Mouse (Mus musculus) heart, postnatal 0 days (tissue): Measurements from ENCODE around the gene Gm44579. TPM values are rescaled to one million over a fixed set of nuclear protein-coding genes. Genes with fewer than 3 reads are reported as not detected.
A peak's percentile ranks its signal among the peaks of the same experiment; 100 is the strongest.

Experiments used
- ATAC-seq: fragments of 200-750 bp; cut with Nextera tagmentation; 2 replicates; pipeline ENCODE4 v1.8.0; 2017; ENCODE audit warnings: low read depth, moderate number of reproducible peaks, moderate library complexity; ENCODE audit not compliant: insufficient read depth
- DNase-seq: peaks from one replicate; pipeline ENCODE4 v3.0.0-alpha.2; 2016; ENCODE audit warnings: low spot score
- H3K27ac ChIP-seq: fragments of 300-500 bp; sonication (generic); 2 replicates; pipeline ENCODE4 v1.5.1; 2014; ENCODE audit warnings: low read depth, mild to moderate bottlenecking
- H3K27me3 ChIP-seq: fragments of 300-500 bp; sonication (generic); 2 replicates; pipeline ENCODE4 v1.6.1; 2014; ENCODE audit warnings: low read length, mixed read lengths; ENCODE audit not compliant: control insufficient read depth, insufficient read depth
- H3K36me3 ChIP-seq: fragments of 300-500 bp; sonication (generic); replicated peaks from 2 replicates; pipeline ENCODE4 v1.6.1; 2014; ENCODE audit warnings: low read length, mixed read lengths; ENCODE audit not compliant: control insufficient read depth, insufficient read depth
- H3K4me1 ChIP-seq: fragments of 300-500 bp; sonication (generic); 2 replicates; pipeline ENCODE4 v1.6.1; 2014; ENCODE audit warnings: antibody characterized with exemption; ENCODE audit not compliant: control insufficient read depth, insufficient read depth
- H3K4me2 ChIP-seq: fragments of 300-500 bp; sonication (generic); 2 replicates; pipeline ENCODE4 v1.6.1; 2014; ENCODE audit warnings: low read depth, mild to moderate bottlenecking, low read length, moderate library complexity
- H3K4me3 ChIP-seq: fragments of 300-500 bp; sonication (generic); 2 replicates; pipeline ENCODE4 v1.5.1; 2014; ENCODE audit warnings: low read depth, low read length
- H3K9ac ChIP-seq: fragments of 300-500 bp; sonication (generic); replicated peaks from 2 replicates; pipeline ENCODE4 v1.6.1; 2014; ENCODE audit warnings: low read depth, low read length, mixed read lengths
- H3K9me3 ChIP-seq: fragments of 300-500 bp; sonication (generic); replicated peaks from 2 replicates; pipeline ENCODE4 v1.6.1; 2016; ENCODE audit warnings: low read length; ENCODE audit not compliant: control insufficient read depth
- CTCF ChIP-seq: IDR thresholded peaks from 2 replicates; pipeline ENCODE4 v1.5.1; 2016; ENCODE audit warnings: antibody characterized with exemption, control low read depth, low read depth
- EP300 ChIP-seq: IDR thresholded peaks from 2 replicates; pipeline ENCODE4 v1.6.1; 2016; ENCODE audit warnings: antibody characterized with exemption, low read depth
- WGBS: fragments of 180-500 bp; shearing (Covaris S2); extraction: QIAGEN DNeasy Blood & Tissue Kit; methylation state at CpG from one replicate; pipeline ENCODE4 v1.1.7; 2014; 5-methylcytosine and 5-hydroxymethylcytosine counted together
- polyA plus RNA-seq: library from polyadenylated mRNA; unstranded; fragments of >200 nt; fragmentation: Nextera tagmentation; extraction: Ambion mirVana; gene quantifications from 2 replicates; pipeline ENCODE4 v1.2.1, GENCODE M21; 2015
- total RNA-seq: library from RNA; depleted of rRNA; stranded (reverse); fragments of >200 nt; gene quantifications from 2 replicates; pipeline ENCODE4 v1.2.3, GENCODE M21; 2014; ENCODE audit warnings: low replicate concordance

The Gm44579 gene
- total and polyA plus RNA-seq, 2 experiments from 2014 or later = not detected

DNA sequence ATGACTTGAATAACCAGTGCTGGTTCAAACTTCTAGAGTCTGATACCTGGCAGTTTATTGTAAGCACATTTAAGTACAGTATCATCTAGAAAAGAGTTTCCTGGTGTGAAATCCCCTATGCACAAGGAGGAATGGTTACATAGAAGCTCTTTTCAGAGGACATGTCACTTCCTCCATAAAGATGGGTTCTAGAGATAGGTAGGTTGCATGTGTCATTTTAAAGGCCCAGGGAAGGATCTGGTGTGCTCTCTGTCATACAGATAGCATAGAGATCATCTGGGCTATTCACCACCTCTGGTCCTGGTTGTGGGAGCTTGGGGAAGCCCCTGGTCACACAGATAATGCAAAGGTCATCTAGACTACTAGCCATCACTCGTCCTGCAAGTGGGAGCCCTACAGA lies 63.5 kb downstream of the Gm44579 start:
- H3K27ac ChIP-seq = no peak overlapping the region
- DNase-seq (no peak), ATAC-seq (no peak)
- H3K36me3 ChIP-seq = no peaks in the 10 kb centered on the region
- peaks cover 2% of the 10 kb centered on the region; the same call in 1 of the 2 replicates for H3K4me1 ChIP-seq
- H3K9ac ChIP-seq = no peak overlapping the region
- no peaks in the 10 kb centered on the region for H3K27me3 ChIP-seq
- no peaks in the 10 kb centered on the region for H3K9me3 ChIP-seq
- no peak overlapping the region for H3K4me2 ChIP-seq
- TF ChIP-seq CTCF = no peak
- no peak for TF ChIP-seq EP300
- H3K4me3 ChIP-seq = no peak overlapping the region
- 48% methylated on average over 1 of the region's 1 CpGs for WGBS

DNA sequence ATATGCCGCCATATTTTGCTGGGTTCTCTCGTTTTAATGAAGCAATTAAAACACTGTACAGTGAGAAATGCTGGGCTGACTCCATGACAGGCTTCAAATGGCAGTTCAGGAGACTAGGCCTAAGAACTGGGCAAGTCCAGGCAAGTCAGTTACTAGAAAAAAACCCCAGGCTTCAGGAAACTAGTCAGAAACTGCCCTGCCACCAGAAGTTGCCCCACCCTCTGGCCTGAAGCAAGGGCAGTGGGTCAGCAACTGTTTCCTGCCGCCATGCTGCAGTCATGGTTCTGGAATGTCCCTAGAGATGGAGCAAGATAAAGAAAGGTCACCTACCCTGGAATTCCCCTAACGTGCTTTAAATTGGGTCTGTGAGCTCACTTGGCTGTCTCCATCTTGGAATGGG lies 64.8 kb downstream of the Gm44579 start:
- H3K4me1 ChIP-seq = no peaks in the 10 kb centered on the region
- no peak overlapping the region for H3K4me2 ChIP-seq
- TF ChIP-seq CTCF (no peak), EP300 (no peak)
- no peak overlapping the region for H3K9ac ChIP-seq
- H3K4me3 ChIP-seq = no peak overlapping the region
- no peaks in the 10 kb centered on the region for H3K9me3 ChIP-seq
- H3K27ac ChIP-seq = no peak overlapping the region
- H3K27me3 ChIP-seq = no peaks in the 10 kb centered on the region
- ATAC-seq (no peak), DNase-seq (no peak)
- WGBS = 52% methylated on average over 4 of the region's 4 CpGs
- H3K36me3 ChIP-seq = no peaks in the 10 kb centered on the region

DNA sequence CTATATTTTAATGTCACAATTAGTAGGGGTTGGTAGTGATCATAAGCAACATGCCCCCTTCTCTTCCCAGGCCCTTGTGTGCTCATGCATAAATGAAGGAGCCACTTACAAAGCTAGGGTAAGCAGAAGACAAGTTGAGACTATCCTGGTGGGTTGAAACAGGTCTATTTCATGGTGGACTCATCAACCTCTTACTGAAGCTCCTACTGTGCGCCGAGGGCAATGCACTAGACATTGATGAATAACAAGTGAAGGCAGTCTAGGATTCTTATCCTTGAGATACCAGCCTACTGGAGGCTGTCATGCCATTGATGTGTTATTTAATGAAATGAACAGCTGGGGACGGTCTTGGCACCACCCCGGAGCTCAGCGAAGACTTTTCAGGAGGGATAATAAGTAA lies 65.5 kb downstream of the Gm44579 start:
- H3K4me1 ChIP-seq = no peaks in the 10 kb centered on the region
- 83% methylated on average over 5 of the region's 5 CpGs for WGBS
- no peaks in the 10 kb centered on the region for H3K27me3 ChIP-seq
- no peak for ATAC-seq
- no peak overlapping the region for H3K9ac ChIP-seq
- no peak for DNase-seq
- H3K4me2 ChIP-seq = no peak overlapping the region
- TF ChIP-seq CTCF (no peak), EP300 (no peak)
- no peak overlapping the region for H3K4me3 ChIP-seq
- no peak overlapping the region for H3K27ac ChIP-seq
- no peaks in the 10 kb centered on the region for H3K9me3 ChIP-seq
- no peaks in the 10 kb centered on the region for H3K36me3 ChIP-seq

DNA sequence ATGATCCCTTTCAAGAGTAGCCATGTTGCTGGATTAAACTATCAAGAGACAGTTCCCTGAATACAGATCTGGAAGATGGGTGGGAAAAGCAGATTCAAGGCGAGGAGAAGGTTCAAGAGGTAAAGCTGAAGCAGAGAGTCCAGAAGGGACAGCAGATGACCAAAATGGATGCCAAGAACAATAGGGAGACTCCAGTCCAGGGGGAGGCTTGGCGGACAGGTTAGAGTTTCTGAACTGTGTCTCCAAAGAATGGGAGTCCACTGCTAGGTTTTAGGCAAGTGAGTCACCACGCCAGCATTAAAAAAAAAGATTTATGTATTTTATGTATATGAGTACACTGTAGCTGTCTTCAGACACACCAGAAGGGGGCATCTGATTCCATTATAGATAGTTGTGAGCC lies 66.1 kb downstream of the Gm44579 start:
- H3K9ac ChIP-seq = no peak overlapping the region
- H3K36me3 ChIP-seq = no peaks in the 10 kb centered on the region
- TF ChIP-seq EP300 = no peak
- no peak for TF ChIP-seq CTCF
- H3K27me3 ChIP-seq = no peaks in the 10 kb centered on the region
- no peak overlapping the region for H3K4me3 ChIP-seq
- 64% methylated on average over 3 of the region's 3 CpGs for WGBS
- DNase-seq (no peak), ATAC-seq (no peak)
- H3K4me1 ChIP-seq = no peaks in the 10 kb centered on the region; the same call in 1 of the 2 replicates
- no peak overlapping the region for H3K4me2 ChIP-seq
- H3K27ac ChIP-seq = no peak overlapping the region
- H3K9me3 ChIP-seq = no peaks in the 10 kb centered on the region

DNA sequence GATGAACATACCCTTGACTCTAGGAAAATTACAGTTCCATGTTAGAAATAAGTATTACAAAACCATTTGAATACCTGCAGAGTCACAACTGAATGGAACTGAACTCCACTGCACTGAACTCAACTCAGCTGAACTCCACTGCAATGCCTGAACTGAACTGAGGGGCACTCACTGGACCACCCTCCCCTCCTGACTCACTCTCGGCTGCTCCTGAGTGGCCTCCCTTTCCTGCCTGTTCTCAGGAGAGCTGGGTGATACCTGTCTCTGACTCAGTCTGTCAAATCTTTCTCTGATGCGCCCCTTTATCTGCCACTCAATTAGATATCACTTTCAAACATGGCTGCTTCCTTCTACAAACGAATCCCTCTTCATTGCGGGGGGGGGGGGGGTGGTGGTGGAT lies 66.6 kb downstream of the Gm44579 start:
- H3K4me3 ChIP-seq = no peak overlapping the region
- H3K9me3 ChIP-seq = no peaks in the 10 kb centered on the region
- H3K36me3 ChIP-seq = no peaks in the 10 kb centered on the region
- H3K9ac ChIP-seq = no peak overlapping the region
- H3K4me2 ChIP-seq = no peak overlapping the region
- DNase-seq (no peak), ATAC-seq (no peak)
- TF ChIP-seq CTCF (no peak), EP300 (no peak)
- WGBS = 49% methylated on average over 4 of the region's 4 CpGs
- H3K4me1 ChIP-seq = no peaks in the 10 kb centered on the region; the same call in 1 of the 2 replicates
- no peak overlapping the region for H3K27ac ChIP-seq
- no peaks in the 10 kb centered on the region for H3K27me3 ChIP-seq

DNA sequence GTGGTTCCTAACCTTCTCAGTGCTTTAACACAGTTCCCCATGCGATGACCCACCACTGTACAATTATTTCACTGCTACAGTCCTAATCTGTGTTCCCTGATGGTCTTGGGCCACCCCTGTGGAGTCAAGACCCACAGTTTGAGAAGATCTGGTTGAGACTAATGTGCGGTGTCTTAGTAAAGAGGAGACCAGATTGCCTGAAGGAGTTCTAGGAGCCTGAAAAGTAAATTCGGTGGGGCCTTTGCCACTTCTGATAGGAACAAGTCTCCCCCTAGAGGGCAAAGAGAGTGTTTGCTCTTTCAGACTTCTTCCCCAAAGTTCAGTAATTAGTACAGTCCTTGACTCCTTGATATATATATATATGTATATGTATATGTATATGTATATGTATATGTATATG lies 67.2 kb downstream of the Gm44579 start:
- H3K27me3 ChIP-seq = no peaks in the 10 kb centered on the region
- no peaks in the 10 kb centered on the region for H3K36me3 ChIP-seq
- WGBS = 29% methylated on average over 3 of the region's 3 CpGs
- ATAC-seq = no peak
- no peak overlapping the region for H3K4me3 ChIP-seq
- peak; percentile 71 for TF ChIP-seq CTCF
- no peak for TF ChIP-seq EP300
- H3K27ac ChIP-seq = no peak overlapping the region
- no peak overlapping the region for H3K9ac ChIP-seq
- H3K4me1 ChIP-seq = no peaks in the 10 kb centered on the region; the same call in 1 of the 2 replicates
- no peak overlapping the region for H3K4me2 ChIP-seq
- H3K9me3 ChIP-seq = no peaks in the 10 kb centered on the region
- peak; percentile 83 for DNase-seq
